Mouse (Mus musculus): ENCODE data around the gene Cmss1. TPM values are rescaled to one million over a fixed set of nuclear protein-coding genes. Genes with fewer than 3 reads are reported as not detected.

Cmss1 gene
- total RNA-seq, 2 experiments from 2014 or later: 16.2 to 16.3 TPM

DNA sequence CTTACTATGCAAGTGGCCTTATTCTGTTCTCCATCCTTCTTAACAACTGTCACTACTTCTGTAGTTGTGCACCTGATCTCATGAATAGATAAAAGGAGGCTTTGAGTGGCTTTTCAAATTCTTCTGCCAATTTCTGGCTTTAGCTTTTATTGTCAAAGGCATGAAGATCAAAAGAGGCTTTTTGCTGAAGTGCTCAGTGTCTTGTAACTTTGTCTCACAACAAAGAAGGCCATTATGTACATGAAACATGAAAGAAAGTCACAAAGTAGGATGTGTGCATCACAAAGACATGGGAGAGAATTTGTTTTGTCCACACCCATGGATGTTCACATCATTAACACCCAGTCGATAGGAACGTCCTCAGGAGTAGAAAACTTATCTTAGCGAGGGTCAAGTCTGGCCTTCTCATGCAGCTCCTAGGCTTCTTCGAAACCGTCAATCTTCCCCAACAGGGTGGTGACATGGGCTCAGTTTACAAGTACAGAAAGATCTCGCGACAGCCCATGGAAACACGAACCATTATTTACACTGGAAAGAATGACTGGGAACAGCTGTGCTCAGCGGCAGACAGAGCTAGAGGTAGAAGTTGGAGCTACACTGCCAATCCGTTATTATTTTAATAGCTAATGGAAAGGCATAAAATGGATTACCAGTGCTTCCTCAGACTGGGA, 133.1 kb downstream of the Cmss1 start:
- no peak overlapping the region for H3K27ac ChIP-seq
- H3K4me3 ChIP-seq: no peak overlapping the region
- TF ChIP-seq CTCF (conservative IDR thresholded peaks at IDR 0.05): no peak
- DNase-seq (ENCODE audit: low spot score in 2 of 2): no peak

GRCm38 (mm10) chr16:57471071-57471470, 135.6 kb downstream of the Cmss1 start:
- Histone ChIP-seq H3K27ac (no peak overlapping the region), H3K4me3 (no peak overlapping the region)
- no peak for DNase-seq (ENCODE audit: low spot score in 2 of 2)
- TF ChIP-seq CTCF (conservative IDR thresholded peaks at IDR 0.05): no peak

DNA sequence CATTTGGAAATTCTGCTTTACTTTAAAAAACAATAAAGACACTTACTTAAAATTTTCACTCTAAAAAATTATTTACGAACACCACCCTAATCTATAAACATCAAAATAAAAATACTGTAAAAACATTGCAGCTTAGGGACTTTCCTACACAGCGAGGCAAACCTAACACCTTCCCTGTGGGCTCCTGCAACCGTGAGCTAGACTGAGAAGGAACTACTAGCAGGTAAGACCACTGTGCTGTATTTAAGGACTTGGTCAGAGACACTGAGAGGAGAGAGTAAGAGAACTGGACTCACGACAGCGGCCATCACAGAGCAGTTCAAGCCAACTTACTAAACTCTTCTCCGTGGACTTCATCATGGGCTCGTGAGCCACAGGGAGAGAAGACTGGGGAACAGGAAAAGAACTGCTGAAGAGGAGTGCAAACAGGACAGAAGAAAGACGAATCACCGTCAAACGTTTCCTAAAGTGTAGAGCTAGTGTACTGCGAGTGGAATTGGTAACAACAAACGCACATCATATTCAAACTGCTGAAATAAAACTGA, 136.3 kb downstream of the Cmss1 start:
- DNase-seq (ENCODE audit: low spot score in 2 of 2): no peak
- Histone ChIP-seq H3K27ac (no peak overlapping the region), H3K4me3 (no peak overlapping the region)
- no peak for TF ChIP-seq CTCF (conservative IDR thresholded peaks at IDR 0.05)

- no peak overlapping the region for H3K4me3 ChIP-seq
- no peak for DNase-seq (ENCODE audit: low spot score in 2 of 2)
- H3K27ac ChIP-seq: no peak overlapping the region
- TF ChIP-seq CTCF (conservative IDR thresholded peaks at IDR 0.05): no peak
Measured at GRCm38 (mm10) chr16:57469869-57470268, 136.8 kb downstream of the Cmss1 start.

GRCm38 (mm10) chr16:57469301-57469700, 137.4 kb downstream of the Cmss1 start:
- no peak for DNase-seq (ENCODE audit: low spot score in 2 of 2)
- no peak for TF ChIP-seq CTCF (conservative IDR thresholded peaks at IDR 0.05)
- H3K4me3 ChIP-seq: no peak overlapping the region
- no peak overlapping the region for H3K27ac ChIP-seq

DNA sequence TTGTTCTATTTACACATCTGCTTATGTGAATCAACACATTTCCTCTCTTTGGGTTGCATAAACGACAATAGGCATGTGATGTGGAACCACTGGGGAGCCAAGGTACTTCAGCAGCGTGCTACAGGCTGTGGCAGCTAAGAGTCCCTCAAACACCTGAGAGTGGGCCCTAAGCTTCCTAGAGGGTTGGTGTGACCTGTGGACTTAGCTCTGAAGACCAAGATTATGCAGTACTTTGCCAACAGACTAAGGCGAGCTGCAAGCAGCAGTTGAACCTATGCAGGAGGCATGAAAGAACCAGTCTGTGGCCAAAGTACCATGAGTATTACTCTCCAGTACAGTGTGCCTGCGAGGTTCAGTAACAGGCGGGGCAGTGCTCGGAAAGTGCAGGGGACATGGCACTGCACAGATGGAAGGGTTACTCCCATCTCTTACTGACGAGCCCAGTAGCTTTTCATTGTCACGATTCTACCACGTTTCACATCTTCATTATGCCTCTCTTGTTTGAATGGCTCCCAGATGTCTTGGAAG, 141.2 kb downstream of the Cmss1 start:
- DNase-seq (ENCODE audit: low spot score in 2 of 2): no peak
- TF ChIP-seq CTCF (conservative IDR thresholded peaks at IDR 0.05): no peak
- Histone ChIP-seq H3K27ac (no peak overlapping the region), H3K4me3 (no peak overlapping the region)

DNA sequence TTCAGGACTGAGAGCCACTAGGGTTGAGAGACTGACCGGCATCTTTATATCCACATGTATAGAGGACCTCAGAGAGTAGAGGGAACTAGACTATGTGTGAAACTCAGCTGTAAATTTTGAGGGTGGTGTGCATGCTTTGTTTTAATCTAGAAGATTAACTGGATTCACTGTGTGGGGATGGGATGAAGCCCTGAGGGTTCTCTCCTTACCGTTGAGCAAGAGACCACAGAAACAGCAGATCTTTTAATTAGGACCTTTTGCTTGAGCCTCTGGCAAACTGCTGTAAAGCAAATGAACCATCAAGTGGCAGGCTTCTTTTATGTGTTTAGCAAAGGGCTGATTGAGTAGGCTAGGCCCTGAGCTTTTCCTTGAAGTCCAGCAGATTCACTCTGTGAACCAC, 150.7 kb downstream of the Cmss1 start:
- Histone ChIP-seq H3K4me3 (no peak overlapping the region), H3K27ac (no peak overlapping the region)
- no peak for DNase-seq (ENCODE audit: low spot score in 2 of 2)
- TF ChIP-seq CTCF (conservative IDR thresholded peaks at IDR 0.05): no peak

GRCm38 (mm10) chr16:57455573-57455972, 151.1 kb downstream of the Cmss1 start:
- no peak for DNase-seq (ENCODE audit: low spot score in 2 of 2)

GRCm38 (mm10) chr16:57454106-57454763, 152.4 kb downstream of the Cmss1 start:
- no peak for TF ChIP-seq CTCF (conservative IDR thresholded peaks at IDR 0.05)
- Histone ChIP-seq H3K4me3 (no peak overlapping the region), H3K27ac (no peak overlapping the region)
- DNase-seq (ENCODE audit: low spot score in 2 of 2): no peak

More at GRCm38 (mm10) chr16:57455573-57455972, 151.1 kb downstream of the Cmss1 start:
- TF ChIP-seq CTCF (conservative IDR thresholded peaks at IDR 0.05): no peak
- Histone ChIP-seq H3K4me3 (no peak overlapping the region), H3K27ac (no peak overlapping the region)

GRCm38 (mm10) chr16:57453009-57453408, 153.7 kb downstream of the Cmss1 start:
- TF ChIP-seq CTCF (conservative IDR thresholded peaks at IDR 0.05): no peak
- H3K4me3 ChIP-seq: no peak overlapping the region
- no peak for DNase-seq (ENCODE audit: low spot score in 2 of 2)
- H3K27ac ChIP-seq: no peak overlapping the region

- no peak for TF ChIP-seq CTCF (conservative IDR thresholded peaks at IDR 0.05)
- DNase-seq (ENCODE audit: low spot score in 2 of 2): no peak
- Histone ChIP-seq H3K27ac (no peak overlapping the region), H3K4me3 (no peak overlapping the region)
Measured at GRCm38 (mm10) chr16:57445096-57446094, 161.3 kb downstream of the Cmss1 start.

DNA sequence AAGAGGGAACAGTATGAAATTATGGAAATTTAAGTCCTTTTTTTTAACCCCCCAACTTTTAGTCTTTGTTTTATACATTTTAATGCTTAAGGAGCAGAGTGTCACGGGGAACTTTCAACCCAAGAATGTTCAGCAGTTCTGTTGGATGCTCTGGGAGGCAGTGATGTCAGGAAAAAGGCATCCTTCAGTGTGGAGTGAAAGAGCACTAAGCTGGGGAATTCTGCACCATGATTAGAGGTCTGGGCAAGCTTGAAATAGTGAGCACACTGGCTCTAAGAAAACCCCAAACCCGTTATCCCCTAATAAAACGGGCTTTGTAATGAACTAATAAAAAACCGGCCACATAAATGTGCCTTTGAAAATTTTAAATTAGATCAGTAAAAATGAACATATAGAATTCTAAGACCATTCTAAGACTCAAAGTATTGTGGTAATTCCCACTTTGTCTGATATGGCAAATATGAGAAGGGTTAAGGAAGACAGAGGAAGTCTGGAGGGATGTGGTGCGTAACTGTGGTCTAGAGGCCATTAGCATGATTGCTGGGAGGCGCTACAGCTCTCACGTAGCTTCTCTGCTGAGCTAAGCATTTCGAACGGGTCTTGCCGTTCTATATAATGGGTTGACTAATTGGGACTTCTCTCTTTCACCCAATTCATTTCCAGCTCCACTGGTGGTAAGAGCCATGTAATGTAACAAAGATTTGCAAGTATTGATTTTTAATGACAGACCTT, 165.8 kb downstream of the Cmss1 start:
- DNase-seq (ENCODE audit: low spot score in 2 of 2): no peak
- no peak for TF ChIP-seq CTCF (conservative IDR thresholded peaks at IDR 0.05)
- no peak overlapping the region for H3K4me3 ChIP-seq
- H3K27ac ChIP-seq: no peak overlapping the region
